Mouse (Mus musculus) heart, adult 8-10 months (tissue): ENCODE measurements around the gene Tmem35b. TPM values are rescaled to one million over a fixed set of nuclear protein-coding genes. Genes with fewer than 3 reads are reported as not detected.

Experiments used
- DNase-seq: peaks from one replicate; pipeline ENCODE4 v3.0.0; 2022; ENCODE audit warnings: low spot score
- total RNA-seq, 4 experiments: library from RNA; stranded (reverse); gene quantifications; 2 replicates each; pipeline ENCODE4 v1.2.4; 2022

Tmem35b gene
- total RNA-seq, 4 experiments from 2014 or later, result 1.0 to 3.1 (median 2.4) TPM

DNA sequence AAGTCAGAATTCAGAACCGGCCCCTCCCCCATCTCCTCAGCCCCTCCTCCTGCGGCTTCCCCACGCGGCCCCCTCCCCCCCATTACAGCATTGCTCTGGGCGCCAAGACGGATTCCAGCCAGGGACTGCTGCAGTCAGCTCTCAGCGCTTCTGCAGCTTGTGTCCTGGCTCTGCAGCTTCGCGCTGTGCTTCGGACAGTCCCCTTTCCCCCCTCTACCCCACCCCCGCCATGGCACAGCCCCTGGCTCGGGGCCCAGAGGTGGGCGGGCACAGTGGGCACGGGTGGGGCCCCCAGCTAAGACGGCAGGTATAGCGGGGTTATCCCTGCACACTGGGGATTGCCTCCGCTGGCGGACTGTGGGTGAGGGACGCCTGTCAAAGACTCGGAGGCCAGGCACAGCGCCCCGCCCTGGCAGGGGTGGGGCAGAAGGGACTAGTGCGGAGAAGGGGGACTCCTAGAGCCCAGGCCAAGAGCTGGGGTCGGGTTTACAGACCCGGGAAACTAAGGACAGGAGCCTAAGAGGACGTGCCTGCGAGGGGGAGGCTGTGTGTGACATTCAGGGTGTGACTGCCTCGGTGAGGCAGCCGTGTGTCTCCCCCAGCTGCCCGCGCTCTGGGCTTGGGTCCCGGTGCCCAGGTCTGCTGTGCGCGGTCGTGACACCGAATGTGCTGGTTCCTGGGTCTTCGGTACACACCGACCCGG lies 44.9 kb downstream of the Tmem35b start:
- DNase-seq, result no peak

DNA sequence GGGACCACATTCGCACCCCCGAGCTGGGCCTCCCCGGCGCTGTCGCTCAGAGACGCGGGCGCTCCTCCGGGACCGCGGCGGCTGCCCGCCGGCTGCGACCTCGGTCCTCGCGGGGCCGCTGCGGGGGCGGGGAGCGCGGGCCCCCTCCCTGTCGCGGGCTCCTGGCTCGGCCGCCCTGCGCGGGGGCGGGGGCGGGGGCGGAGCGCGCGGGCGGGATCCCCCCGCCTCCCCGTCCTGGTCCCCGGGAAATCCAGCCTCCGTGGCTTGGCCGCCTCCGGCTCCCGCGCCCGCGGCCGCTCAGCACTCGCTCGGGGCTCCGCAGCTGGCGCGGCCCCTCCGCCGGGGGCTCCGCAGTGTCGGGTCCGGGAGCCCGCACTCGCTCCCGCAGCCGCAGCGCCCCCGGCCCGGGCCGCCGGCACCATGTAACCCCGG lies 45.4 kb downstream of the Tmem35b start, which contains the start of gene Dlgap3:
Gene Dlgap3 (plus strand): TSS at position 291 of the 432 bp plus-strand sequence.
- no peak for DNase-seq

DNA sequence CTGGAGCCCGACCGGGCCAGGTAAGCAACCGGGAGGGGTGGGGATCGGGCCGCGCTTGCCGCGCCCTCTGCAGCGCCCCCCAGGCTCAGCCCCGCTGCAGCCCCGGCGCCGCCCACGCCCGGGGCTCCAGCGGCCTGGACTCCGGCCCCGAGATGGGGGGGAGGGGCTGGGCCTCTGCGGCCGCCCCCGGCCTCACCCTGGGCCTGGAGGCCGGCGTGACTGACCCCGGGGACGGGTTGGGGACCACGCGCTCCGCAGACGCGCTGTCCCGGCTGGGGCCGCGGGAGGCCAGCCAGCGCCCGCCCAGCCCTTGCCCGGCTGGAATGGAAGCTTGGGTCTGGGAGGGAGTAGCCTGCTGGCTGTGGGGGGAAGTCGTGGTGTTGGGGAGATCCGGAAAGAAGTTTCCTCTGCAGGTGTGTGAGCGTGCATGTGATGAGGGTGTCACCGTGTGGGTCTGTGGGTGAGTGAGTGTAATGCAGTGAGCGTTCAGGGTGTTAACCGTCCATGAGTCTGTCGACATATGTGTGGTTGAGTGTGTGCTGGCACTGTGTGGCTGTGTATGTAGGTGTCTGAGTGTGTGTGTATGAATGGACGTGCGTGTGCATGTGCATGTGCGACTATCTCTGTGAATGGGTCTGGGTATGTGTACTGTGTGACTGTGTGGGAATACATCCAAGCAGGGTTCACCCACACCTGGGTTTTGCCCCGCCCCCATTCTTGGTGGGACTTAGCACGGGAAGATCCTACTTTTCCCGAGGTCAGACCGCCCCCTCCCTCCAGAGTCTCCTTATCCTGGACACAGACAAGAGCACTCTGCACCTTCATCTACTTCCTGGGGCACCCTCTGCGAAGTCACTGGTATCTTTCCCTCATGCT lies 46.1 kb downstream of the Tmem35b start:
- DNase-seq, result no peak

- no peak for DNase-seq
Measured at GRCm38 (mm10) chr4:127170866-127171265, 47.4 kb downstream of the Tmem35b start.

DNA sequence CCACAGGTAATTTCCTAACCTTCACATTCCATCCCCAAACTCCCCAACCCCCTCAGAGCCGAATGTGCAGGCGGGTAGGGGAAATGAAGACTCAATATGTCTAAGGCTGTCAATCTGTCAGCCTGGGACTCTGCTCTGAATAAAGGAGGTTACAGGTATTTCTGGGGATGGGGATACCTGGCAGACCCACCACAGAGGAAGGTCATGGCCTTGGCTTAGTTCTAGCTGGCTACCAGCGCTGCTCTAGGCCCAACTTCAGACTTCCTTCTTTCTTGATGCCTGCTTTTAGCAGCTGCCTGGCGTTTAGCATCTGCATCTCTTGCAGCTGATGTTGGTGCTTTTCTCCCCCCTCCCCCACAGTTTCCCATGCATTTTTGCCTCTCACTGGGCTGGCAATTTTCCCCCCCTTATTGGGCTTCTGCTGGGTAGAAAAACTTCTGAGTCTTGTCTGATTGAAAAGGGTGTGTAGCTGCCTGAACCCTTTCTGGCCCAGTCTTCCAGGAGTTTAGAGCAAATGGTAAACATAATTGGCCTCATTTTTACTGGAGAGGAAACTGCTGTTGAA lies 47.9 kb downstream of the Tmem35b start:
- DNase-seq, result no peak

GRCm38 (mm10) chr4:127172119-127172518 lies 48.6 kb downstream of the Tmem35b start:
- DNase-seq, result no peak

GRCm38 (mm10) chr4:127172614-127173013 lies 49.1 kb downstream of the Tmem35b start:
- DNase-seq, result no peak

DNA sequence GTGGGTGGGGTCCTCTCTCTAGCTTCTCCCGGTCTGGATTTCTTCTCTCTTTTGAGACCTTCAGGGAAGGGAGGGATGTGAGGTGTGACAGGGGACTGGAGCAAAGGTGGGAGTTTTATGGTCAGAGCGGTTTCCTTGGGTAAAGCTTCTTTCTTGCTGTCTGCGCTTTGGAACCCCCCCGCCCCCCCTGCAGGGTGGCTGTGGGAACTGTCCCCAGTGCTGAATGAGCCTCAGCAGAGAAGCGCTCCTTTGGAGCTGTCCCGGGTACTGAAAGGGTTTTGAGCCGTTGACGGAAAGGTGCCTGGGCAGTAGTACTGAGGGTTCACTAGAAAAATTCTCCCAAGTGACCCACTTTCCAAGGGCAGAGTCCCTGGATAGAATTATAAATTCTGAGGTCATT lies 50.0 kb downstream of the Tmem35b start:
- peak; percentile 25 for DNase-seq

DNA sequence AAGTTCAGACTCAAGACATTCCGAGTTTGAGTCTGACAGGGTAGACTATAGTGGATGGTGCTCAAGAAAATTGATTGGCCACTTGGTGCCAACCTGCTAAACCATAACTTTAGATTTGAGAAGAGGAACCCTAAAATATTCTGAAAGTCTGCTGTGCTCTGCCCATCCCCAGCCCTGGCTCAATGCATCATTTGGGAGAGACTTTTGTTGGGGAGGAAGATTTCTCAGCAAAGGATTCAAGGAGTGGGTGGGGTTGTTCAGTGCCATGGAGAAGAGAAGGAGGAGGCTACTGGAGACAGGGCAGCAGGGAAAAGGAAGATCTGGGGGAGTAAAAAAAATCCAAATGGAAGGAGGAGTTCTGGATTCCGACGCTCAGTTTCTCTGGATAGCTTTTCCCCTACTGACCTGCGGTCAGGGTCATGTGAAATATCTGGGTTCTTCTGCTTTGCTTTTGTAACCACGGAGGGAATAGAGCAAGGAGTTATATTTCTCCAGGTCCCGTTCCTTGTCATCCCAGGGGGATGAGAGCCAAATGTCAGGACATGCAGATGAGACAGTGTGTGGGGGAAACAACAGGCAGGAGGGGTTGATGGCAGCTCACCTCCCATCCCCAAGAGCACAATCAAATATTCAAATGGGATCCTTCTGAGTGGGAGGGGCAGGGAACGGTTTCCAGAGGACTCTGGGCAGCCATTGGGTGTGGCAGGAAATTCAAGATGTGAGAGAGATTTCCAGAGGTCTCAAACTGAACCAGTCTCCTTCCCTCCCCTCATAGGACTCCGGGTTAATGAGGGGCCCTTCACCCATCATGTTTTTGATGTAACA lies 50.8 kb downstream of the Tmem35b start:
- no peak for DNase-seq

GRCm38 (mm10) chr4:127174900-127175278 lies 51.4 kb downstream of the Tmem35b start:
- DNase-seq, result no peak

DNA sequence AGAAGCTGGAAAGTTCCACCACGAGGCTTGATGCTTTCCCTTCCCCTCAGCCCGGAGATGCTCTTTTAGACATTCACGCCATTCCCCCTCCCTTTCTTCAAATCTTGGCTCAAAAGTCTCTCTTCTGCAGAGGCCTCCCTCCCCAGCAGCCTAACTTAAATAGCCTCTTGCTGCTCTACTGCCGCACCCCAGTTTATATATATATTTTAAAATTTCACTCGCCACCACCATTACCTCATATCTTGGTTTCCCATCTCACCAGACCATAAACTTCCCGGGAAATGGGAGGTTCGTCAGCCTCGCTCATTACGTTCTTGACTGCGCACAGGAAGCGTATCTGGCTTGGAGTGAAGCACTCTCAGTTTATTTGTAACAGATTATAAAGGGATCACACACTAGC lies 54.5 kb downstream of the Tmem35b start:
- DNase-seq, result no peak

GRCm38 (mm10) chr4:127178671-127179070 lies 55.2 kb downstream of the Tmem35b start:
- no peak for DNase-seq

Other genes with a start within 250 kb of the Tmem35b start
- gene Zmym4, start 155.6 kb upstream of the Tmem35b start, total RNA-seq, result 10 to 100 TPM; 17.8 to 24.4 (median 22.4) TPM
- 10 to 100 TPM; 60.3 to 71.5 (median 62.8) TPM for gene Sfpq, start 102.4 kb upstream of the Tmem35b start, total RNA-seq
- gene Zmym1, start 62.5 kb upstream of the Tmem35b start, total RNA-seq, result 1 to 10 TPM; 3.6 to 7.3 (median 5.7) TPM
- 10 to 100 TPM in 2 of 4 experiments, 1 to 10 TPM in 2; 8.0 to 16.2 (median 9.9) TPM for gene Zmym6, start 46.3 kb upstream of the Tmem35b start, total RNA-seq
- gene Dlgap3, start 45.5 kb downstream of the Tmem35b start, total RNA-seq, result under 1 TPM; 0.06 to 0.98 (median 0.25) TPM
- gene Smim12, start 120.1 kb downstream of the Tmem35b start, total RNA-seq, result 10 to 100 TPM; 55.6 to 65.7 (median 60.7) TPM
- 10 to 100 TPM in 2 of 4 experiments, 1 to 10 TPM in 2; 7.5 to 10.8 (median 9.1) TPM for gene Gja4, start 190.3 kb downstream of the Tmem35b start, total RNA-seq
- gene Gjb3, start 207.2 kb downstream of the Tmem35b start, total RNA-seq, result under 1 TPM in 1 of 4 experiments, not detected in 3; 0.14 TPM
- not detected for gene Gjb4, start 230.4 kb downstream of the Tmem35b start, total RNA-seq
- under 1 TPM; 0.16 to 0.59 (median 0.30) TPM for gene Gjb5, start 234.5 kb downstream of the Tmem35b start, total RNA-seq